Mouse (Mus musculus) hindbrain, postnatal 0 days (tissue): Measurements from ENCODE around the gene Grb10. TPM values are rescaled to one million over a fixed set of nuclear protein-coding genes. Genes with fewer than 3 reads are reported as not detected.

Experiments used
- ATAC-seq: fragments of 200-750 bp; cut with Nextera tagmentation; 2 replicates; pipeline ENCODE4 v1.8.0; 2017; ENCODE audit warnings: mild to moderate bottlenecking, moderate TSS enrichment, moderate library complexity
- DNase-seq: peaks from one replicate; pipeline ENCODE4 v3.0.0-alpha.2; 2015; ENCODE audit warnings: low spot score
- H3K27ac ChIP-seq: fragments of 300-500 bp; sonication (generic); 2 replicates; pipeline ENCODE4 v1.5.1; 2014; ENCODE audit warnings: mild to moderate bottlenecking
- H3K27me3 ChIP-seq: fragments of 300-500 bp; sonication (generic); 2 replicates; pipeline ENCODE4 v1.6.1; 2014; ENCODE audit warnings: low read length, mixed read lengths; ENCODE audit not compliant: insufficient read depth
- H3K36me3 ChIP-seq: fragments of 300-500 bp; sonication (generic); 2 replicates; pipeline ENCODE4 v1.6.1; 2014; ENCODE audit warnings: low read length, mixed read lengths; ENCODE audit not compliant: insufficient read depth
- H3K4me1 ChIP-seq: fragments of 300-500 bp; sonication (generic); 2 replicates; pipeline ENCODE4 v1.6.1; 2014; ENCODE audit warnings: antibody characterized with exemption, low read length, mixed read lengths; ENCODE audit not compliant: insufficient read depth
- H3K4me2 ChIP-seq: fragments of 300-500 bp; sonication (generic); 2 replicates; pipeline ENCODE4 v1.6.1; 2014; ENCODE audit warnings: low read depth, mild to moderate bottlenecking, low read length, moderate library complexity, mixed read lengths
- H3K4me3 ChIP-seq: fragments of 300-500 bp; sonication (generic); 2 replicates; pipeline ENCODE4 v1.5.1; 2014; ENCODE audit warnings: low read length
- H3K9ac ChIP-seq: fragments of 300-500 bp; sonication (generic); replicated peaks from 2 replicates; pipeline ENCODE4 v1.6.1; 2014; ENCODE audit warnings: mild to moderate bottlenecking, low read length, moderate library complexity, mixed read lengths
- H3K9me3 ChIP-seq: fragments of 300-500 bp; sonication (generic); 2 replicates; pipeline ENCODE4 v1.6.1; 2016; ENCODE audit warnings: low read length, mixed read lengths
- CTCF ChIP-seq: IDR thresholded peaks from 2 replicates; pipeline ENCODE4 v1.5.1; 2016; ENCODE audit warnings: antibody characterized with exemption, control low read depth, low read depth
- WGBS: fragments of 180-500 bp; shearing (Covaris S2); extraction: QIAGEN DNeasy Blood & Tissue Kit; methylation state at CpG from one replicate; pipeline ENCODE4 v1.1.7; 2014; 5-methylcytosine and 5-hydroxymethylcytosine counted together
- polyA plus RNA-seq: library from polyadenylated mRNA; unstranded; fragments of >200 nt; fragmentation: Nextera tagmentation; extraction: Ambion mirVana; gene quantifications from 2 replicates; pipeline ENCODE4 v1.2.1, GENCODE M21; 2015
- total RNA-seq: library from RNA; depleted of rRNA; stranded (reverse); fragments of >200 nt; gene quantifications from 2 replicates; pipeline ENCODE4 v1.2.3, GENCODE M21; 2014

The Grb10 gene
- total and polyA plus RNA-seq, 2 experiments from 2014 or later, result 48.7 to 111 TPM

GRCm38 (mm10) chr11:11963587-11963986 is 74.9 kb downstream of the Grb10 start:
- DNase-seq, result no peak
- H3K27ac ChIP-seq, result no peak overlapping the region
- no peaks in the 10 kb centered on the region for H3K27me3 ChIP-seq
- no peak for TF ChIP-seq CTCF
- H3K9ac ChIP-seq, result no peak overlapping the region
- 77% methylated on average over 3 of the region's 3 CpGs for WGBS
- no peak overlapping the region for H3K4me3 ChIP-seq
- ATAC-seq, result no peak
- H3K9me3 ChIP-seq, result no peaks in the 10 kb centered on the region
- no peaks in the 10 kb centered on the region; the same call in 1 of the 2 replicates for H3K4me1 ChIP-seq
- H3K36me3 ChIP-seq, result no peaks in the 10 kb centered on the region
- H3K4me2 ChIP-seq, result no peak overlapping the region

GRCm38 (mm10) chr11:11963065-11963464 is 75.4 kb downstream of the Grb10 start:
- H3K4me2 ChIP-seq, result no peak overlapping the region
- no peaks in the 10 kb centered on the region for H3K27me3 ChIP-seq
- WGBS, result 79% methylated on average over 2 of the region's 2 CpGs
- H3K9me3 ChIP-seq, result no peaks in the 10 kb centered on the region
- ATAC-seq (no peak), DNase-seq (no peak)
- no peak overlapping the region for H3K9ac ChIP-seq
- no peak overlapping the region for H3K27ac ChIP-seq
- H3K36me3 ChIP-seq, result no peaks in the 10 kb centered on the region
- no peak overlapping the region for H3K4me3 ChIP-seq
- TF ChIP-seq CTCF, result no peak
- no peaks in the 10 kb centered on the region; the same call in 1 of the 2 replicates for H3K4me1 ChIP-seq

GRCm38 (mm10) chr11:11962629-11962954 is 75.9 kb downstream of the Grb10 start:
- H3K9ac ChIP-seq, result no peak overlapping the region
- no peak overlapping the region for H3K4me2 ChIP-seq
- no peak overlapping the region for H3K4me3 ChIP-seq
- H3K9me3 ChIP-seq, result no peaks in the 10 kb centered on the region
- no peak overlapping the region for H3K27ac ChIP-seq
- no peak for ATAC-seq
- no peak for DNase-seq
- no peaks in the 10 kb centered on the region for H3K27me3 ChIP-seq
- no peaks in the 10 kb centered on the region; the same call in 1 of the 2 replicates for H3K4me1 ChIP-seq
- H3K36me3 ChIP-seq, result no peaks in the 10 kb centered on the region
- TF ChIP-seq CTCF, result no peak
- 18% methylated on average over 5 of the region's 5 CpGs for WGBS

GRCm38 (mm10) chr11:11961917-11962628 is 76.4 kb downstream of the Grb10 start:
- WGBS, result 74% methylated on average over 5 of the region's 5 CpGs
- Histone ChIP-seq H3K36me3 (no peaks in the 10 kb centered on the region), H3K27ac (no peak overlapping the region), H3K9me3 (no peaks in the 10 kb centered on the region), H3K9ac (no peak overlapping the region), H3K27me3 (no peaks in the 10 kb centered on the region), H3K4me2 (no peak overlapping the region), H3K4me3 (no peak overlapping the region), H3K4me1 (no peaks in the 10 kb centered on the region; the same call in 1 of the 2 replicates)
- TF ChIP-seq CTCF, result no peak
- ATAC-seq (no peak), DNase-seq (no peak)

- no peak overlapping the region for H3K27ac ChIP-seq
- no peak for ATAC-seq
Measured at GRCm38 (mm10) chr11:11960858-11961257, 77.6 kb downstream of the Grb10 start.

GRCm38 (mm10) chr11:11960227-11960626 is 78.3 kb downstream of the Grb10 start:
- H3K27me3 ChIP-seq, result no peaks in the 10 kb centered on the region
- H3K27ac ChIP-seq, result no peak overlapping the region
- H3K4me1 ChIP-seq, result no peaks in the 10 kb centered on the region; the same call in 1 of the 2 replicates
- no peak overlapping the region for H3K4me2 ChIP-seq
- WGBS, result 71% methylated on average over 2 of the region's 2 CpGs
- no peaks in the 10 kb centered on the region for H3K36me3 ChIP-seq
- no peaks in the 10 kb centered on the region for H3K9me3 ChIP-seq
- no peak for DNase-seq
- no peak overlapping the region for H3K4me3 ChIP-seq
- TF ChIP-seq CTCF, result no peak
- no peak for ATAC-seq
- H3K9ac ChIP-seq, result no peak overlapping the region

More at GRCm38 (mm10) chr11:11960858-11961257, 77.6 kb downstream of the Grb10 start:
- Histone ChIP-seq H3K9ac (no peak overlapping the region), H3K27me3 (no peaks in the 10 kb centered on the region), H3K4me1 (no peaks in the 10 kb centered on the region; the same call in 1 of the 2 replicates), H3K9me3 (no peaks in the 10 kb centered on the region), H3K4me3 (no peak overlapping the region), H3K4me2 (no peak overlapping the region), H3K36me3 (no peaks in the 10 kb centered on the region)
- no peak for DNase-seq
- WGBS, result 29% methylated on average over 5 of the region's 5 CpGs
- no peak for TF ChIP-seq CTCF

GRCm38 (mm10) chr11:11958479-11958878 is 80.0 kb downstream of the Grb10 start:
- Histone ChIP-seq H3K9ac (no peak overlapping the region), H3K9me3 (no peaks in the 10 kb centered on the region), H3K36me3 (no peaks in the 10 kb centered on the region), H3K4me2 (no peak overlapping the region), H3K27me3 (no peaks in the 10 kb centered on the region), H3K4me3 (no peak overlapping the region), H3K4me1 (no peaks in the 10 kb centered on the region; the same call in 1 of the 2 replicates), H3K27ac (no peak overlapping the region)
- no peak for TF ChIP-seq CTCF
- no peak for DNase-seq
- WGBS, result 87% methylated on average over 2 of the region's 2 CpGs
- ATAC-seq, result no peak
